Comparison of ENCODE assay signal across 11 mouse cellular contexts in genomic region chr12:55389132-55390081, GRCm38 (mm10). TPM values are rescaled to one million over a fixed set of nuclear protein-coding genes. Genes with fewer than 3 reads are reported as not detected.
DNase-seq lines count a peak whose midpoint lies in the region; ATAC-seq lines count a peak whose summit lies in the region.
"Had no signal": no experiment of that assay in that cellular context is flagged by ENCODE, and none has a peak within 500 bp of the region (broad histone marks: within the 10 kb centered on the region; RNA-seq: fewer than 3 reads in every experiment).

No protein-coding gene starts in this region.

- H3K27me3 ChIP-seq in limb, embryonic 15.5 days = no peaks in the 10 kb centered on the region
- H3K27me3 ChIP-seq in forebrain, embryonic 10.5 days (ENCODE audit: poor library complexity, severe bottlenecking) = no peaks in the 10 kb centered on the region
- H3K27me3 ChIP-seq in midbrain, embryonic 14.5 days (ENCODE audit: control insufficient read depth, insufficient read depth, low read length) = no peaks in the 10 kb centered on the region
- H3K27me3 ChIP-seq: neural tube, embryonic 12.5 days had no signal

- H3K4me3 ChIP-seq in limb, embryonic 15.5 days = no peak overlapping the region
- H3K4me3 ChIP-seq in forebrain, embryonic 10.5 days = no peak overlapping the region
- no peak overlapping the region for H3K4me3 ChIP-seq in midbrain, embryonic 14.5 days (replicated peaks; ENCODE audit: low read depth, low read length)
- H3K4me3 ChIP-seq: neural tube, embryonic 12.5 days had no signal

- 73% methylated on average over 17 of the region's 17 CpGs for WGBS in limb, embryonic 15.5 days
- 85% methylated on average over 17 of the region's 17 CpGs for WGBS in forebrain, embryonic 10.5 days
- WGBS in midbrain, embryonic 14.5 days = 85% methylated on average over 17 of the region's 17 CpGs

- DNase-seq in right cerebral cortex, postnatal 25 days = peak; percentile 4
- no peak for DNase-seq in right cerebral cortex, postnatal 14 days
- DNase-seq in thymus, postnatal 14 days = peak; percentile 73
- no peak for DNase-seq in forebrain, embryonic 10.5 days (ENCODE audit: extremely low spot score, low spot score)
- no peak for DNase-seq in layer of hippocampus, postnatal 36 days
- no peak for DNase-seq in midbrain, embryonic 14.5 days
- DNase-seq: cerebellum, adult 9-11 months had no signal

- H3K4me2 ChIP-seq in limb, embryonic 15.5 days = no peak overlapping the region
- H3K4me2 ChIP-seq in midbrain, embryonic 14.5 days (ENCODE audit: low read length) = no peak overlapping the region
- H3K4me2 ChIP-seq: hindbrain, embryonic 14.5 days; neural tube, embryonic 12.5 days had no signal

- ATAC-seq in common myeloid progenitor, adult 5-6 weeks (replicated peaks; ENCODE audit: low read depth, poor library complexity, severe bottlenecking) = peak; percentile 80
- ATAC-seq in limb, embryonic 15.5 days (ENCODE audit: insufficient number of reproducible peaks, low FRiP score, low TSS enrichment, low read depth) = no peak
- ATAC-seq in midbrain, embryonic 14.5 days (ENCODE audit: low FRiP score, low TSS enrichment) = no peak

- H3K9ac ChIP-seq in limb, embryonic 15.5 days = no peak overlapping the region
- H3K9ac ChIP-seq in midbrain, embryonic 14.5 days (replicated peaks; ENCODE audit: low read length) = no peak overlapping the region
- H3K9ac ChIP-seq: hindbrain, embryonic 14.5 days; neural tube, embryonic 12.5 days had no signal

- H3K4me1 ChIP-seq in limb, embryonic 15.5 days = 0 out of 2 replicates have a peak, but pooled peaks cover 7% of the 10 kb centered on the region
- peaks cover 22% of the 10 kb centered on the region for H3K4me1 ChIP-seq in forebrain, embryonic 10.5 days
- H3K4me1 ChIP-seq in midbrain, embryonic 14.5 days (ENCODE audit: control insufficient read depth, insufficient read depth, low read length) = no peaks in the 10 kb centered on the region

- H3K27ac ChIP-seq in limb, embryonic 15.5 days = peak overlapping the region; percentile 61; the same call in 1 of the 2 replicates
- H3K27ac ChIP-seq in forebrain, embryonic 10.5 days = no peak overlapping the region
- no peak overlapping the region for H3K27ac ChIP-seq in midbrain, embryonic 14.5 days (replicated peaks; ENCODE audit: low read depth, low read length)
- H3K27ac ChIP-seq: hindbrain, embryonic 14.5 days; neural tube, embryonic 12.5 days had no signal

- H3K36me3 ChIP-seq in limb, embryonic 15.5 days = no peaks in the 10 kb centered on the region
- no peaks in the 10 kb centered on the region for H3K36me3 ChIP-seq in forebrain, embryonic 10.5 days (replicated peaks)
- H3K36me3 ChIP-seq in midbrain, embryonic 14.5 days (ENCODE audit: control insufficient read depth, insufficient read depth, low read length) = no peaks in the 10 kb centered on the region
- H3K36me3 ChIP-seq: neural tube, embryonic 12.5 days had no signal

- H3K9me3 ChIP-seq in limb, embryonic 15.5 days = no peaks in the 10 kb centered on the region
- no peaks in the 10 kb centered on the region for H3K9me3 ChIP-seq in forebrain, embryonic 10.5 days
- no peaks in the 10 kb centered on the region for H3K9me3 ChIP-seq in midbrain, embryonic 14.5 days (ENCODE audit: control insufficient read depth, low read length)
- H3K9me3 ChIP-seq: neural tube, embryonic 12.5 days had no signal

RNA-seq across cellular contexts. Expression of gene Psma6, which starts 5.4 kb away (rescaled TPM):
- total RNA-seq in common myeloid progenitor, adult 5-6 weeks (2017) = 326 and 362 TPM in 2 replicates
- 373 and 378 TPM in 2 replicates for polyA plus RNA-seq in limb, embryonic 15.5 days (2015; fragmentation: Nextera tagmentation; extraction: Ambion mirVana)
- 501 and 503 TPM in 2 replicates for polyA plus RNA-seq in forebrain, embryonic 10.5 days (2016; fragmentation: Nextera tagmentation; extraction: Ambion mirVana)
- 100 to 1,000 TPM; 142 to 152 TPM for total RNA-seq in layer of hippocampus, postnatal 36 days (2021)
- polyA plus RNA-seq in midbrain, embryonic 14.5 days (2014; fragmentation: Nextera tagmentation; extraction: Ambion mirVana) = 448 and 461 TPM in 2 replicates

Comparison
In these comparisons a context has a peak if more than half of its experiments do, and no peak if none do; other contexts are left out.
1. DNase-seq: peak in right cerebral cortex, postnatal 25 days (single experiment) and thymus, postnatal 14 days (single experiment); none in right cerebral cortex, postnatal 14 days (single experiment), forebrain, embryonic 10.5 days (single experiment), layer of hippocampus, postnatal 36 days (0 of 2) and midbrain, embryonic 14.5 days (single experiment).